Mouse (Mus musculus) intestine, postnatal 0 days (tissue): ENCODE results near the gene Gpr34. TPM values are rescaled to one million over a fixed set of nuclear protein-coding genes. Genes with fewer than 3 reads are reported as not detected.

Source experiments
- ATAC-seq: fragments of 200-750 bp; cut with Nextera tagmentation; 2 replicates; pipeline ENCODE4 v1.8.0; 2017; ENCODE audit warnings: mild to moderate bottlenecking, moderate TSS enrichment, moderate library complexity
- H3K27ac ChIP-seq: fragments of 300-500 bp; sonication (generic); 2 replicates; pipeline ENCODE4 v1.5.1; 2014; ENCODE audit warnings: mild to moderate bottlenecking, low read depth, low read length, moderate library complexity
- H3K27me3 ChIP-seq: fragments of 300-500 bp; sonication (generic); replicated peaks from 2 replicates; pipeline ENCODE4 v1.6.1; 2014; ENCODE audit warnings: low read length, mixed read lengths; ENCODE audit not compliant: control insufficient read depth, insufficient read depth
- H3K36me3 ChIP-seq: fragments of 300-500 bp; sonication (generic); 2 replicates; pipeline ENCODE4 v1.6.1; 2014; ENCODE audit warnings: mild to moderate bottlenecking, moderate library complexity; ENCODE audit not compliant: control insufficient read depth, insufficient read depth
- H3K4me1 ChIP-seq: fragments of 300-500 bp; sonication (generic); replicated peaks from 2 replicates; pipeline ENCODE4 v1.6.1; 2014; ENCODE audit warnings: antibody characterized with exemption, low read length, mixed read lengths; ENCODE audit not compliant: control insufficient read depth, insufficient read depth
- H3K4me2 ChIP-seq: fragments of 300-500 bp; sonication (generic); replicated peaks from 2 replicates; pipeline ENCODE4 v1.6.1; 2014; ENCODE audit warnings: low read depth, mild to moderate bottlenecking, moderate library complexity
- H3K4me3 ChIP-seq: fragments of 300-500 bp; sonication (generic); 2 replicates; pipeline ENCODE4 v1.5.1; 2014; ENCODE audit warnings: low read depth, low read length
- H3K9ac ChIP-seq: fragments of 300-500 bp; sonication (generic); 2 replicates; pipeline ENCODE4 v1.6.1; 2014; ENCODE audit warnings: mild to moderate bottlenecking, low read depth, low read length
- H3K9me3 ChIP-seq: fragments of 300-500 bp; sonication (generic); 2 replicates; pipeline ENCODE4 v1.6.1; 2016; ENCODE audit warnings: mixed run types; ENCODE audit not compliant: control insufficient read depth
- CTCF ChIP-seq: sonication (generic); IDR thresholded peaks from 2 replicates; pipeline ENCODE4 v1.5.1; 2016; ENCODE audit warnings: low read depth, mild to moderate bottlenecking, control low read depth, antibody characterized with exemption, moderate library complexity
- WGBS: fragments of 180-500 bp; shearing (Covaris S2); extraction: QIAGEN DNeasy Blood & Tissue Kit; methylation state at CpG from one replicate; pipeline ENCODE4 v1.1.7; 2014; 5-methylcytosine and 5-hydroxymethylcytosine counted together
- polyA plus RNA-seq: library from polyadenylated mRNA; unstranded; fragments of >200 nt; fragmentation: Nextera tagmentation; extraction: Ambion mirVana; gene quantifications from 2 replicates; pipeline ENCODE4 v1.2.1, GENCODE M21; 2015

The Gpr34 gene
- polyA plus RNA-seq, 1 experiment from 2014 or later: 1.4 TPM

- 76% methylated on average over 4 of the region's 4 CpGs for WGBS
- no peak for TF ChIP-seq CTCF
Measured at GRCm38 (mm10) chrX:13659201-13659890, 27.5 kb downstream of the Gpr34 start.

GRCm38 (mm10) chrX:13661063-13661462 lies 29.2 kb downstream of the Gpr34 start, which contains the start of gene Gpr82:
Gpr82 (plus strand) TSS chrX:13661363.
- H3K9me3 ChIP-seq: no peaks in the 10 kb centered on the region
- no peak for TF ChIP-seq CTCF
- no peak within 1 kb of the TSS for H3K9ac ChIP-seq
- 89% methylated on average over 5 of the region's 5 CpGs for WGBS
- ATAC-seq: no peak
- H3K36me3 ChIP-seq: no peaks in the 10 kb centered on the region
- H3K27me3 ChIP-seq: no peaks in the 10 kb centered on the region
- H3K4me2 ChIP-seq: no peak within 1 kb of the TSS
- H3K4me1 ChIP-seq: no peaks in the 10 kb centered on the region
- no peak within 1 kb of the TSS for H3K4me3 ChIP-seq
- no peak within 1 kb of the TSS for H3K27ac ChIP-seq

More at GRCm38 (mm10) chrX:13659201-13659890, 27.5 kb downstream of the Gpr34 start:
- no peaks in the 10 kb centered on the region for H3K27me3 ChIP-seq
- H3K4me2 ChIP-seq: no peak overlapping the region
- H3K4me3 ChIP-seq: no peak overlapping the region
- H3K9me3 ChIP-seq: no peaks in the 10 kb centered on the region
- no peaks in the 10 kb centered on the region for H3K36me3 ChIP-seq
- H3K27ac ChIP-seq: no peak overlapping the region
- no peak overlapping the region for H3K9ac ChIP-seq
- no peaks in the 10 kb centered on the region for H3K4me1 ChIP-seq
- ATAC-seq: no peak

- no peak overlapping the region for H3K4me2 ChIP-seq
- H3K27me3 ChIP-seq: no peaks in the 10 kb centered on the region
- no peak for TF ChIP-seq CTCF
- no peaks in the 10 kb centered on the region for H3K4me1 ChIP-seq
- 76% methylated on average over 5 of the region's 5 CpGs for WGBS
- no peak overlapping the region for H3K27ac ChIP-seq
- H3K4me3 ChIP-seq: no peak overlapping the region
- H3K9ac ChIP-seq: no peak overlapping the region
- H3K9me3 ChIP-seq: no peaks in the 10 kb centered on the region
- H3K36me3 ChIP-seq: no peaks in the 10 kb centered on the region
- no peak for ATAC-seq
Measured at GRCm38 (mm10) chrX:13668867-13669266, 37.0 kb downstream of the Gpr34 start.

GRCm38 (mm10) chrX:13670342-13670741 lies 38.5 kb downstream of the Gpr34 start:
- no peak for TF ChIP-seq CTCF
- ATAC-seq: no peak
- no peaks in the 10 kb centered on the region for H3K36me3 ChIP-seq
- no peaks in the 10 kb centered on the region for H3K9me3 ChIP-seq
- 66% methylated on average over 3 of the region's 3 CpGs for WGBS
- no peak overlapping the region for H3K4me2 ChIP-seq
- H3K4me1 ChIP-seq: no peaks in the 10 kb centered on the region
- no peak overlapping the region for H3K27ac ChIP-seq
- H3K4me3 ChIP-seq: no peak overlapping the region
- no peaks in the 10 kb centered on the region for H3K27me3 ChIP-seq
- no peak overlapping the region for H3K9ac ChIP-seq

- H3K27me3 ChIP-seq: no peaks in the 10 kb centered on the region
- H3K9ac ChIP-seq: no peak overlapping the region
- no peak overlapping the region for H3K4me3 ChIP-seq
- no peaks in the 10 kb centered on the region for H3K36me3 ChIP-seq
- H3K4me2 ChIP-seq: no peak overlapping the region
- ATAC-seq: no peak
- TF ChIP-seq CTCF: no peak
- 84% methylated on average over 3 of the region's 3 CpGs for WGBS
- no peaks in the 10 kb centered on the region for H3K9me3 ChIP-seq
- H3K27ac ChIP-seq: no peak overlapping the region
- no peaks in the 10 kb centered on the region for H3K4me1 ChIP-seq
Measured at GRCm38 (mm10) chrX:13673001-13673400, 41.1 kb downstream of the Gpr34 start.

- no peaks in the 10 kb centered on the region for H3K27me3 ChIP-seq
- ATAC-seq: no peak
- H3K36me3 ChIP-seq: no peaks in the 10 kb centered on the region
- 87% methylated on average over 3 of the region's 3 CpGs for WGBS
- no peak overlapping the region for H3K4me2 ChIP-seq
- no peaks in the 10 kb centered on the region for H3K4me1 ChIP-seq
- no peak overlapping the region for H3K4me3 ChIP-seq
- TF ChIP-seq CTCF: no peak
- no peak overlapping the region for H3K27ac ChIP-seq
- H3K9me3 ChIP-seq: no peaks in the 10 kb centered on the region
- H3K9ac ChIP-seq: no peak overlapping the region
Measured at GRCm38 (mm10) chrX:13681748-13682147, 49.9 kb downstream of the Gpr34 start.
